Mouse (Mus musculus) myocyte (in vitro differentiated cells): ENCODE results near the gene Tle2.

Experiments
- CEBPB ChIP-seq: IDR thresholded peaks from 2 replicates; pipeline ENCODE4 v1.6.1; 2011; ENCODE audit warnings: mild to moderate bottlenecking, moderate library complexity; ENCODE audit not compliant: poor library complexity, insufficient read depth, severe bottlenecking
- E2F4 ChIP-seq: IDR thresholded peaks from one replicate; pipeline ENCODE4 v1.6.1; 2011; ENCODE audit warnings: mild to moderate bottlenecking, control low read depth, moderate library complexity; ENCODE audit not compliant: insufficient read depth
- MAX ChIP-seq: IDR thresholded peaks from one replicate; pipeline ENCODE4 v1.6.1; 2011; ENCODE audit warnings: low read depth, mild to moderate bottlenecking, control low read depth
- POLR2A ChIP-seq: IDR thresholded peaks from one replicate; pipeline ENCODE4 v1.6.1; 2011; ENCODE audit warnings: low read depth, mild to moderate bottlenecking, control low read depth, moderate library complexity; ENCODE audit not compliant: insufficient read length
- REST ChIP-seq: IDR thresholded peaks from one replicate; pipeline ENCODE4 v1.6.1; 2011; ENCODE audit warnings: mild to moderate bottlenecking, control low read depth, moderate library complexity; ENCODE audit not compliant: insufficient read depth, insufficient read length
- USF1 ChIP-seq: IDR thresholded peaks from one replicate; pipeline ENCODE4 v1.6.1; 2011; ENCODE audit warnings: low read depth, mild to moderate bottlenecking, control low read depth, moderate library complexity

- TF ChIP-seq POLR2A: no peak
- TF ChIP-seq MAX: no peak
- no peak for TF ChIP-seq USF1
- no peak for TF ChIP-seq CEBPB
- TF ChIP-seq REST: no peak
- TF ChIP-seq E2F4: no peak
Measured at GRCm38 (mm10) chr10:81564216-81564615, 10.1 kb upstream of the Tle2 start.
